Mouse (Mus musculus) lung, postnatal 10 days (tissue): ENCODE measurements around the gene Trim26.
"Not testable (repeated sequence)": the region's sequence is repeated elsewhere in the genome, so short reads cannot be mapped to it uniquely, and the experiment has no call there.

ENCODE experiments used
- DNase-seq: peaks from one replicate; pipeline ENCODE4 v3.0.0; 2021

Gene Trim26

DNA sequence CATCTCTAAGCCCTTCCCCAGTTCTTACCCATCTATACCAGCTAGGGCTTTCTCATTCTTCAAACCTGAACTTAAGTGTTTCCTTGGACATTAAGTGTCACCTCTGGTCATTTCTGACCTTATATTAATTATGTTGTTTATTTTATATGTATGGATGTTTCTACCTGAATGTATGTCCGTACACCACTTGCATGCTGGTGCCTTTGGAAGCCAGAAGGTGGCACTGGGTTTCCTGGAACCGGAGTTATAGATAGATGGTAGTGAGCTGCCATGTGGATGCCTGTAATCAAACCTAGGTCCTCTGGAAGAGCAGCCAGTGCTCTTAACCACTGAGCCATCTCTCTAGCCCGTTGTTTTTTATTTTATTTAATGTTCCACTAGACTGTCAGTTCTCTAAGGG is 18.6 kb downstream of the Trim26 start:
- no peak for DNase-seq

DNA sequence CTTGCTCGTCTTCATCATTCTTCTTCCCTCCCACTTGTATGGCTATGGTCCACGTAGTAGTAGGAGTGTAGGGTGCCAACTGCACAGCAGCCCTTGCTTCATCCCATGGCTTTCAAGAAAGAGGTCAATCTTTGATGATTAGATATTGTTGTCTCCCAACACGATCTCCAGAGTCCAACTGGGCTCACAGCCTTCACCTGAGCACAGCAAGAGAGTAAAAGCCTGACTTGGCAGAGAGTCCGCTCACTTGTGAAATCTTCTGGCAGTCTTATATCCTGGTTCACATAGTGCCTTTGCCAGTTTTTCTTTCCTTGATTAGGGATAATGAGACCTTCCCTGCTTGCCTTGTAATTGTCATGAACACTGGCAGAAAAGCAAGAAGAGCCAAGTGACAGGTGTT is 19.3 kb downstream of the Trim26 start:
- no peak for DNase-seq

DNA sequence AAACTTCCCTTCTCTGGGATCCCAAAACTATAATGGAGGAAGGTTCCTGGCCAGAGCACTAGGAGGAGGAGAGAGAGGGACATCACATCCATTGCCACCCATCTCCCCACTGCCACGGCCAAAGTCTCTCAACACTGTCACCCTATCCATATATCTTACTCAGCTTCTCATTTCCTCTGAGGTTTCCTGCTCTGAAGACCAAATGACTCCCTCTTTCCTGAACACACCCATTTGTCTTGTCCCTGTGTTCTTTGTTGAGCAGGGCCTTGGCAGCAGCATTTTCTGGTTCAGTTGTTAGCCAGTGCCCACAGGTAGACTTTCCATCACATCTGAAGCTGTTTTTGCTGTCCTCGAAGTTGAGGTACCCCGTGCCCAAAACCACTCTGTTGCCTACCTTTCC is 21.2 kb downstream of the Trim26 start:
- DNase-seq = no peak

DNA sequence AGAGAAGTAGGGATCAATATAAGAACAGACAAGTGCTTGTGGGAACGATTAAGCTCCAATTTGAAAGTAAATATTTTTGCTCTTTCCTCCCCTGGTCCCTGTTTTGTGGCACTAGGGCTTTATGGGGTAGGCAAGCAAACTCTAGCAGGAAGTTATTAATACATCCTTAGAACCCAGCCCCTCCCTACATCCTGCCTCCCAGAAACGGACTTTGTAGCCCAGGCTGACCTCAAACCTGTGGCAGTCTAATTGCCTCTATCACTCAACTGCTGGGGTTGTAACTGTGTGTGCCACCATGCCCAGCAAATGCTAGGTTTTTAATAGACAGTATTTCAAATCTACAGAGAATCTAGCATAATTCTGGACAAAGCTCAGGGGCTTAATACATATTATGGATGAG is 24.7 kb downstream of the Trim26 start:
- DNase-seq = no peak

DNA sequence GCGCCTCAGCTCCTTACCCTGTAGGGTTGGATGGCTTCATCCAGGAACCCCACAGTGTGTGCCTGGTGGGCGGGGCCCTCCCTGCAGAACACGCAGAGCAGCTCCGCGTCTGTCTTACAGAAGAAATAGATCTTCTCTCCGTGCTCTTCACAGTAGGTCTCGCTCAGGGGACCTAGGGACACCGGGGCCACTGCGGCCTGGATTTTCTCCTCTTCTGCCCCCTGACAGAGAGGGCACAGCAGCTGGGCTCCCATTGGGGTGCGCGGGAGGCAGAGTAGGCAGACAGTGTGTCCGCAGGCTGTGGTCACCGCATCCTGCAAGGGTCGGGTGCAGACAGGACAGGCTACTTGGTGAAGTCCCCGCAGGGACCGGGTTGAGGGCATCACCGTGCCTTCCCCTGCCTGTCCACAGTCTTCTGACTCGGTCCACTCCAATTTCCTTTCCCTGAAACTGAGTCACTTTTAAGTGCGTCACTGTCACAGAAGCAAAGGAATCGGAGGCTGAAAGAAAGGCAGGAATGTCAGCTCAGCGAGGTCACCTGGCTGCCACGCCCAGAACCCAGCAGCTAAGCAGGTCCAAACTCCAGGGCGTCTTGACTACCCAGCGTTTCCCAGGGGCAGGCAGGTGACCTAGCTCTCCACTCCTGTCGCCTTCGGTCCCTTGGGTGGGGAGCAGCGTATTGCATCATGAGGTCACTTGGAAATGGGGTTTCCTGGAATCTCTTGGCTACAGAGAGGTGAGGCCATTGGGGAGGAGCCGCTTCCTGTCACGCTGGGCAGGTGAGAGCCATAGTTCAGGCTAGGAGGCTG is 30.0 kb downstream of the Trim26 start, which contains the start of gene Trim15:
Trim15 (minus strand) TSS at position 492 of the 809 bp plus-strand sequence.
- DNase-seq = no peak

DNA sequence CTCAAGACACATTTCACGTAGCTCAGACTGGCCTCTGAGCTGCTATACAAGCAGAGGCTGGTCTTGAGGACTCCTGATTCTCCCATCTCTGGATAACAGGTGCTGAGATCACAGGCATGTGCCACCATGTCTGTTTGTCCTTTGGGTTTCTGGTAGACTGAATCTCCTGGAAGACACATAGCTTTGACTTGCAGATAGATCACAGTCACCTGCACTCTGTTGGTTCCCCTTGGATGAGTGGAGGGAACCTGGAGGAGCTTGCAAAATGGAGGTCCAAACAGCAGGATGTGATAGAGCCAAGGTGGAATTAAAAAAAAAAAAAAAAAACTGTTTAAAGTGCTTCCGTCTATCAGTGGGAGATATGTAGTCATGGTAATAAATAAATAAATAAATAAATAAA is 31.9 kb downstream of the Trim26 start:
- no peak for DNase-seq

DNA sequence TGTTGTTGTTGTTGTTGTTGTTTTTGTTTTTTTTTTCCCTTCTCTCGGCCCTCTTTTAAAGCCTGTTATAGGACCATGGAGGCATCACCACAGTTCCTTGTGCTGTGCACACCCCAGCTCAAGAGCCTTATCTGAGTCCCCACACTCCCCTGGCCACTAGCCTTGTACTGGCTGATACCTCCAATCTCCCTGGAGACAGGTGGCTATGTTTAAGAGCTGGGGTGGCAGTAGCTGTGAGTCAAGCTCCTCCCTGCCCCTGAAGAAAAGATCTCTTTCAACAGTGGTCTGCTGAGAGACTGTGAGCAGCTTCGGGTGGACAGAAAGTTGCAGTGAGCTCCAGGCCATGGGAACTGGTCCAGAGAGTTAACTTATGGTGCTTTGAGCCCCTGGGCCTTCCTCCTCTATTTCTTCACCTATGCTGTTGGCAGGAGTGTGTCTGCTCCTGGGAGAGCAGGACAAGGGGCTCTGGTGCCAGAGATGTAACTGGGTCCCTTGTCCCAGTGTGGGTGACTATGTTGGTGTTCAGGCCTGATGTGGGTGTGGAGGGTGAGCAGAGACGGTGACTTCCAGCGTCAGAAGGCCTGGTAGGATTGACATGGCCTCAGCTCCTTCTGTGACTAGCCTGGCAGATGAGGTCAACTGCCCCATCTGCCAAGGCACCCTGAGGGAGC is 32.5 kb downstream of the Trim26 start, which contains the start of gene Trim10:
Trim10 (plus strand) TSS at position 291 of the 671 bp plus-strand sequence.
- no peak for DNase-seq

DNA sequence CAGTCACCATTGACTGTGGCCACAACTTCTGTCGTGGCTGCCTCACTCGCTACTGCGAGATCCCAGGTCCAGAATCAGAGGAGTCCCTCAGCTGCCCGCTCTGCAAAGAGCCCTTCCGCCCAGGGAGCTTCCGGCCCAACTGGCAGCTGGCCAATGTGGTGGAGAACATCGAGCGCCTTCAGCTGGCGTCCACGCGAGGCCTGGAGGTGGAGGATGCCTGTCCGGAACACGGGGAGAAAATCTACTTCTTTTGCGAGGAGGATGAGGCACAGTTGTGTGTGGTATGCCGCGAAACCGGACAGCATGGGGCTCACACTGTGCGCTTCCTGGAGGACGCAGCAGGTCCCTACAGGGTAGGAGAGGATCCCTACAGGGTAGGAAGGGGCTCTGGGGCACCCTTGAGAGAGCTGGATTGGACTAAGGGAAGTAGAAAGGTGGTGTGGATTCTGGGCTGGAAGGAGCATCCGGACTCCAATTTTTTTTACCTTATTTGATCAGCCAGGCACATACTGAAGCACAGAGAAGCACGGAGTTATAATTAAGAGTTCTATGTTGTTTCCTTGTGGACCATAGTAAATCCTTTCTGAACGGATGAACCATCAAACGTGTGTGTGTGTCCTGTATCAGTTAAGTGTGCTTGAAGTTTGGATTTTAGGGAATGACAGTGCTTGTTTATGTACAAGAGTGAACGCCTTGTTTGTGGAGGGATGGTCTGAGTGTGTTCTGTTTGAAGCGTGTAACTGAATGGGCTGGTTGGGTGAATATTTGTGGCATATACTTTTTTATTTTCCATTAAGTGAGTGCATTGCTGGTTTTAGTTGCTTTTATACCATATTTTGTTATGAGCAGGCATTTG is 33.2 kb downstream of the Trim26 start:
- DNase-seq = peak; percentile 62

DNA sequence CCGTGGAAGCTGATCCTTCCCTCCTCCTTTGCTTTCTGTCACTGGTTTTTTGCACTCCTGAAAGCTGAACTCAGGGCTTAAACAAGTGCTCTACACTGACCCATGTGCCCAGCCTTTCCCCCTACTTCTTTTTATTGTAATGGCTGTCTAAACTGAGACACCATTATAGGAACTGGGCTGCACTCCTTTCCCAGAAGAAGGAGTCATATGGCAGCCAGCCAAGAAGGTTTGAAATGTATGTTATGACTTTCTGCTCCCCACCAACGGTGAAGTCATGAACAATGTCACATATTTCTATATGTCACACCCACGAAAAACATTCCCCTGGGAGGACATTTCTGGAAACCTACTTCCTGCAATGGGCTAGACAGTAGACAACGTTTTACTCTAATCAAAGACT is 37.7 kb downstream of the Trim26 start:
- DNase-seq = no peak

DNA sequence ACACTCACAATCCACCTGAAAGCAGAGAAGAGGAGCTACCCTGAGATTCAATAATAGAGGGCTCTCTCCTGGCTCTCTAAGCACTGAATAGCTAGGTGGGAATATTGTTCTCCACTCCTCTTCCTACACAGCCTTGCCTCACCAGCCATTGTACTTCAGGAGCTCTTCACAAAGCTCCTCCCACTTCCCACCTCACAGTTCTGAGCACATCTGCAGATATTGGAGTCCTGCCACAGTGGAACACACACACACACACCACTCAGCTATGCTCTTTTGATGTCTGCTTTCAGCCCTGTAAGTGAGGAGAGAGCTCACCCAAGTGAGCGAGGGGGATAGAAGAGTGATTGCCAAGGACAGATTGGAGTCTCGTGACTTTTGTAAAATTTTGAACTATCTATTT is 46.4 kb downstream of the Trim26 start:
- DNase-seq = peak; percentile 7

DNA sequence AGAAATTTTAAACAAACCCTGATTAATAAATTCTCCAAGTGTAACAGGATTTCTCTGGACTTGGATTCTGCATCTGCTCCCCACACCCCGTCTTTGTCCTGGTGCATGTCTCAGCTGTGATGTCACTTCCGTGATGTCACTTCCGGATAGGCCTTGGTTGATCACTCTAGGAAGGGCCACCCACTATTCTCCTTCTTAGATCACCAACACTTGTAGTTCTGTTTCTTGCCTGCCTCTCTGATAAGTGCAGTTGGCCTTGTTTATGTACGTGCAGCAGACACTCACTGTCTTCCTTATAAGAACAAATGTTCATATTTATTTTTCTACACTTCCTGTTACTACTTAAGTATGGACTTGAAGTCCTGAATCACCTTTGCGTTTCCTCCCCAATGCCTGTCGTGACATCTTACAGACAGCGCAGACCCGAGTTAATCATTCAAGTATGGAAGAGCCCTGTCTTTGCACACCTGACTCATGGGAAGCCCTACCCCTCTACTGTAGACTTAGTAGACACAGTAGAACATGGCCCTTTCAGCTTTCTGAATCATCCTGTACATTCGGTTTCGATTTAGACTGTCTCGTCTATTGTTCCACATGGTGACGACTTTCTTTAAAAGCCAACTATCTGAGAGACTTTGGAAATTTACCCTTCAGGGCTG is 48.3 kb downstream of the Trim26 start:
- DNase-seq = no peak

DNA sequence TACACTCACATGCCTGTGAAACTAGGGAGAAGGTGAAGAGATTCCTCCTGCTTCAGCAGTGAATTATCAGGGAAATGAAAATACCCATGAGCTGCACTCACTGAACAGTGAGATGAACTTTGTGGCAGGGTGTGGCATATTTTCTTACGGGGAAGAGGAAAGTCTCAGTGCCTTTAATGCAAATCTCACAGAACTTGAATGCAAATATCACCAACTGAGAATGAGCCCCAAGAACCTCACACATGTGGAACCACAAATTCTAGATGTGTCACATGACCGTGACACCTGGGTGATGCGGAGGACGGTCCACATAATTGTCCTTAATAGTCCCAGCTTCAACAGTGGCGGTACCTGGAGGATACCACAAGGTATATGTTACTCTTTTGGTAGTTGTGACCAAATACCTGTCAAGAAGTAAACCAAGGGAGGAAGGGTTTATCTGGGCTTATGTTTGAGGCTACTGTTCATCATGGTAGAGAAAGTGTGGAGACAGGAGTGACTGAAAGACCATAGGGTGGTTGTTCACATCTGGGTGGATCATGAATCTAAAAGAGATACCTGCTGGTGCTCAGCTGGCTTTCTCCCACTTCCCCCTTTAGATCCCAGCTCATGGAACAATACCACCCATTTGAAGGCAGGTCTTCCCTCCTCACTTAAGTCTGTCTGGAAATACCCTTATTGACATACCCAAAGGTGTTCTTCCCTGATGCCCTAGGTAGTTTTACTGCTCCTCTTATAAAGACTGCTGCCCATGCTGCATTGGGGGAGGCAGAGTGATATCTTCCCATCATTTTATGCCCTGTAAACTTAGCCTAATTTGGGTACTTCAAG is 53.4 kb downstream of the Trim26 start, which contains the start of gene Trim40:
Trim40 (minus strand) TSS at position 51 of the 831 bp plus-strand sequence.
- DNase-seq = no peak

DNA sequence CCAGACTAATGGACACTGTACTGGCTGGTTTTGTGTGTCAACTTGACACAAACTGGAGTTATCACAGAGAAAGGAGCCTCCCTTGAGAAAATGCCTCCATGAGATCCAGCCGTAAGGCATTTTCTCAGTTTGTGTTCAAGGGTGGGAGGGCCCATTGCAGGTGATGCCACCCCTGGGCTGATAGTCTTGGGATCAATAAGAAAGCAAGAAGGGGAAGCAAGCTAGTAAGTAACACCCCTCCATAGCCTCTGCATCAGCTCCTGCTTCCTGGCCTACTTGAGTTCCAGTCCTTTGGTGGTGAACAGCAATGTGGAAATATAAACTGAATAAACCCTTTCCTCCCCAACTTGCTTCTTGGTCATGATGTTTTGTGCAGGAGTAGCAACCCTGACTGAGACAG is 54.6 kb downstream of the Trim26 start:
- not testable (repeated sequence) for DNase-seq

DNA sequence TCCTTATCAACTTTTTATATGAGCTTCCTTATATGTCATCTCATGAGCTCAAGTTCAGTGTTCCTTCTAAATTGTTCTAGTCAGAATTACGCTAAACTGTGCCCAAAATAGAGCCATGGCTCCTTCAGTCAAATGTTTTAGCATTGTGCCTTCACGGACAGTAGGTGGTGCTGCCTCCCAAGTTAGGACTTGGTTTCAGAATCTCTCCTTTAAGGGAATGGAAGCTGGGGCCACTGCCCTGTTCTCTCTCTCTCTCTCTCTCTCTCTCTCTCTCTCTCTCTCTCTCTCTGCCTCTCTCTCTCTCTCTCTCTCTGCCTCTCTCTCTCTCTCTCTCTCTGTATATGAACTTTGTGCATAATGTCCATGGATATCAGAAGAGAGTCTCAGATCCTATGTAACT is 55.4 kb downstream of the Trim26 start:
- DNase-seq = peak; percentile 59

DNA sequence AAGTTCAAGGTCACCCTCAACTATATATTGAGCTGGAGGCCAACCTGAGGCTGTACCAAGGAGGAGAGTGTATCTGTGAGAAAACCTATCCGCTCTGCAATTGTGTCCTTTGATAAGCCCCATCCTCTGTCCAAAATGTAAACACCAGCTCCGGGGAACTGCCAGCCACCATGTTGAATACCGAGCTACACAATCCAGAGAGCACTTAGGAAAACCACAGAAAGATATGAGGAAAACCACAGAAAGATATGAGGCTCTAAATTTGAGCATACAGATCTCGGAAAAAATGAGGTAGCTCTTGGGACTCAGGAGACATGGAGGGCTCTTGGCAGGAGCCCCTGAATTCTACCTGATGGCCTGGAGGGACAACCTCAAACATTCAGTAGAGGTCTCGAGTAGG is 56.5 kb downstream of the Trim26 start:
- no peak for DNase-seq

DNA sequence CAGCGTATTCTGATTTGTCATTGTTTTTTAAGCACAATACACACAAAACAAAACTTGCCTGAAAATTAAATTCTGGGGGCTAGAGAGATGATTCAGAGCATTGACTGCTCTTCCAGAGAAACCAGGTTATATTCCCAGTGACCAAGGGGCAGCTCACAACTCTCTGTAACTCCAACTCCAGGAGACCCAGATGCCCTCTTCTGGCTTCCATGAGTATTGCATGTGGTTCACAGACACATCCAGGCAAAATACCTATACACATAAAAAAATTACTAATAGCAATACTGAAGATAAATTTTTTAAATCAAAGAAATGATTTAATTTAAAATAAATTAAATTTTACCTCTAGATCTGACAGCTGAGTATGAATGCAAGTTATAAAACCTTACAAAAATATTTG is 59.6 kb downstream of the Trim26 start:
- peak; percentile 63 for DNase-seq

DNA sequence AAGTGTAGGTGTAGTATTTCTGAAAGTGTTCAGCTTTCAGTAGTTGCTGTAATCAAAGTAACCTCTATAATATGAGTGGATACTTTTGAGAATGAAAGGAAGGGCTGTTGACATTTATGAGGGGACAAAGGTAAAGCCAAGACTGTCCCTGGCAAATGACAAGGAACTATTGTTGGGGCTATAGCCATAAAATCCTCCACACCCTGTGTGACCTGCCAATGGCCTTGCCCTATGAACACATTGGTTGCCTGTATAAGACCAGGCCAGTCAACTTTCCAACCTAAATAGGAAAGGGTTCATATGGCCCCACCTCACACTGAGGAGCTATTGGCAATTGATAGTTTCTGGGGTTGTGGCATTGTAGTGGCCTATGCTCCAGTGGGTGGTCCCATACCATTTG is 60.1 kb downstream of the Trim26 start:
- no peak for DNase-seq

DNA sequence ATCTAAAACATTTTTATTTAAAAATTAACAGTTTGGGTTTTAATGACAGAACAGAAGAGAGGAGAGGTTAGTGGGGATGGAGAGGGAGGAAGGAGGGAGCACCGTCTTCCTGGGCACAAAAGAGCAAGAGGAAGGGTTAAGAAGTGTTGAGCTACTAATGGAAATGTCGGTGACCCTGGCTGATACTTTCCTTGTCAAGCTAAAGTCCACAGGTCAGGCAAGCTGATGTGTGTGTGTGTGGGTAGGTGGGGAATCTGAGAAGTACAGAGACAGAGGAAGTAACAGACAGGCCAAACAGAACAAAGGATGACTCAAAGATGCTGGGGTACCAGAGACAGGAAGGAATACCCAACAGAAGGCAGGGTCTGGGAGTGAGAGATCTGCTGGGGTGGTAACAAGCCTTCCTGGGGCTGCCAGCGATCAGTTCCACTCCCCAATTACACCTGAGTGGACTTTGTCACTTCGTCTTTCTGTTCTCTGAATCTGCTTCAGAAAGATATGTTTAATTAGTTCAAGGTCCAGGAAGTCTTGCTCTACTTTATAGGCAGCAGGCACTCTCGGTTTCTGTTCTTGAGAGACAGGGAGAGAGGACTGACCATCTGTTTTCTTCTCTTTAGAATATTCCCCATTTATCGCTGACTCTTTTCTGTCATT is 60.7 kb downstream of the Trim26 start, which contains the start of gene Trim31:
Trim31 (plus strand) TSS at position 567 of the 654 bp plus-strand sequence.
- DNase-seq = no peak

DNA sequence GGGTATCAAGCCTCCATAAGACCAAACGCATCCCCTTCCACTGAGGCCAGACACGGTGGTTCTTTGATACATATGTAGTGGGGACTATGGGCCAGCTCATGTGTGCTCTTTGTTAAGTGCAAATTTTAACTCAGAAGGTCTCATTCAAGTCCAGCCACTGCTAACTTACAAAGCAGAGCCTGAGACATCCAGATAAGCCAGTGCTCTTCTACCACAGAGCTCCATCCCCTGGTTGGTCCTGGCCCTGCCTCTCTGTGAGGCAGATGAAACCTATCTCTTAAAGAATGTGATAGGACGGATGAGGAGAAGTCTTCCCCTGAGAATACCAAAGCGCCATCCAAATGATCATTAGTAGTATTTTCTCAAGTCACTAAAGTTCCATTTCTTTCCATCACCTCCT is 62.4 kb downstream of the Trim26 start:
- DNase-seq = no peak

DNA sequence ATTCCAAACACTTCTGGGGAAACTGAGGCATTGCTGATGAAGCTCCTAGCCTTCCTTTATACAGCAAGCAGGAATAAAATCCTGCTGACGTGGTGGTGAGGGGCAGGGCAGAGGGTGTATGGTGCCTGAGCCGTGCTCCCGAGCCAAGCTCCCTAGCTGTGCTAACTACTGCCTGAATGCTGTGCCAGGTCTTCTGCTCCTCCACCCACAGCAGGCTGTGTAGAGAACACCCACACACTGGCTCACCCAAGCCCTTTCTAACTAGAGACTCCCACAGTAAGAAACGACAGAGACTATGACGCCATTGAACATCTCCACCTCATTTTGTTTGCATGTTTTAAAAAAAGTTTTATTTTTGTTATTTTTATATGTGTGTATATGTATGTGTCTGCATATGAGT is 63.1 kb downstream of the Trim26 start:
- DNase-seq = no peak

DNA sequence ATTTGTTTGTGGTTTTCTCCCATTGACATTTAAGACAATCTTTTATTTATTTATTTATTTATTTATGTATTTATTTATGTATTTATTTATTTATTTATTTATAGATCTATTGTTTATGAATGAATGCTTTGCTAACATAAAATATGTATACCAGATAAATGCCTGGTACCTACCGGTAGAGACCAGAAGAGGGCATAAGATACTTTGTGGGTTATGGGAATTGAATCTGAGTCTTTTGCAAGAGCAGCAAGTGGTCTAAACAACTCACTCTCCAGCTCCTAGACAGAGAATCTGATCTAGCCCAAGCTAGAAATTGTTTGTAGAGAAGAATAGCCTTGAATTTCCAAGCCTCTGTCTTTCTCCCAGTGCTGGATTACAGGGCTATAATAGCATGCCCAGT is 63.8 kb downstream of the Trim26 start:
- DNase-seq = peak; percentile 6
